Mouse (Mus musculus): Measurements from ENCODE around the gene Olfr273.
"Not testable (repeated sequence)": the region's sequence is repeated elsewhere in the genome, so short reads cannot be mapped to it uniquely, and the experiment has no call there.

DNA sequence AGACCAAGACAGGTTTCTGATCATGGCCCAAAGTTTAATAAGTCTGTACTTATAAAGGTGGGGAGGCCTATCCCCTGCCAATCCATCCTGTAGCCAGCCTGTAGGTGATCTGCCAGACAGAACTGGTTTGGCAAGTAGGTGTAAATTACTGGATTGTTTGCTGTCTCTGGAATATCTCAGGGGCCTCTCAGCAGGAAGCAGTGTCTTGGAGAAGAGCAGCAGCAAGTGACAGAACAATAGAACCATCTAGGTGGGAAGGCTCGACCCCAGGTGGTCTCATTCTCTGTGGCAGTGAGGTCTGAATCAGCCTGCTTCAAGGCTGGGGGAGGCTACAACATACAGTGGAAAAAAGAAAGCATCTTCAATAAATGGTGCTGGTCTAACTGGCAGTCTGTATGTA, 13.6 kb downstream of the Olfr273 start:
- not testable (repeated sequence) for TF ChIP-seq CTCF (IDR thresholded peaks at IDR 0.05; ENCODE audit: low read depth, low read length); POLR2A (IDR thresholded peaks at IDR 0.05; ENCODE audit: extremely low read depth, insufficient read depth, low read length)
